Mouse (Mus musculus) ES-E14 (cell line): ENCODE measurements around the gene Pbld2.

Experiments
- HCFC1 ChIP-seq: IDR thresholded peaks from 2 replicates; pipeline ENCODE4 v1.6.1; 2012; ENCODE audit warnings: low read length, inconsistent platforms, borderline replicate concordance; ENCODE audit not compliant: insufficient read depth
- MAFK ChIP-seq: IDR thresholded peaks from 2 replicates; pipeline ENCODE4 v1.6.1; 2014; ENCODE audit warnings: mild to moderate bottlenecking, low read depth, low read length, inconsistent platforms; ENCODE audit not compliant: insufficient read depth

DNA sequence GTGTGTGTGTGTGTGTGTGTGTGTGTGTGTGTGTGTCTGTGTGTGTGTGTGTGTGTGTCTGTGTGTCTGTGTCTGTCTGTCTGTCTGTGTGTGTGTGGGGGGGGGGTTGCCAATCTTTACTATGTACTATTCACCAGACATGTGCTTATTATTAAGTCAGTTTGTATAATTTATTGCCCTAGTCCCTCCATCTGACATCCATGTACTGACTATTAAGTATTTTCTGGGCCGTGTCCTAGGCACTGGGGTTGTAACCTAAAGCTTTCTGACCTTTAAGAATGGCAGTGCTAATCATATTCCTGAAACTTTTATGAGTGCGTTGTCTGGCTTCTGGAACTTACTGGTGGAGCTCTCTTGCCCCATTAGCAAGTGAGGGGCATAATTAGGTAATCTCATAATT, 72.6 kb downstream of the Pbld2 start:
- TF ChIP-seq HCFC1 (no peak), MAFK (no peak)
